Mouse (Mus musculus): ENCODE results near the gene Krt5. TPM values are rescaled to one million over a fixed set of nuclear protein-coding genes. Genes with fewer than 3 reads are reported as not detected.
"Not testable (repeated sequence)": the region's sequence is repeated elsewhere in the genome, so short reads cannot be mapped to it uniquely, and the experiment has no call there.

Gene Krt5
- not detected in 2 replicates for total RNA-seq (2017)

- ATAC-seq (replicated peaks in 1 of 2; ENCODE audit: insufficient read depth in 1 of 2, low FRiP score in 2 of 2, low TSS enrichment in 1 of 2, low read depth in 1 of 2, poor library complexity in 2 of 2, severe bottlenecking in 2 of 2) = no peak
Observed at GRCm38 (mm10) chr15:101712720-101713119, at the start of gene Krt5. Gene Krt5 (minus strand): TSS chr15:101712898.

- ATAC-seq (replicated peaks in 1 of 2; ENCODE audit: insufficient read depth in 1 of 2, low FRiP score in 2 of 2, low TSS enrichment in 1 of 2, low read depth in 1 of 2, poor library complexity in 2 of 2, severe bottlenecking in 2 of 2) = no peak
Observed at GRCm38 (mm10) chr15:101742711-101743110, 30.0 kb upstream of the Krt5 start, which contains the start of gene Krt71. Gene Krt71 (minus strand): TSS chr15:101743109.

GRCm38 (mm10) chr15:101737786-101738185, 25.1 kb upstream of the Krt5 start:
- no peak for ATAC-seq (replicated peaks in 1 of 2; ENCODE audit: insufficient read depth in 1 of 2, low FRiP score in 2 of 2, low TSS enrichment in 1 of 2, low read depth in 1 of 2, poor library complexity in 2 of 2, severe bottlenecking in 2 of 2)

- ATAC-seq (replicated peaks in 1 of 2; ENCODE audit: insufficient read depth in 1 of 2, low FRiP score in 2 of 2, low TSS enrichment in 1 of 2, low read depth in 1 of 2, poor library complexity in 2 of 2, severe bottlenecking in 2 of 2) = no peak
Observed at GRCm38 (mm10) chr15:101730653-101731052, 18.0 kb upstream of the Krt5 start.

GRCm38 (mm10) chr15:101724686-101725085, 12.0 kb upstream of the Krt5 start:
- ATAC-seq (replicated peaks in 1 of 2; ENCODE audit: insufficient read depth in 1 of 2, low FRiP score in 2 of 2, low TSS enrichment in 1 of 2, low read depth in 1 of 2, poor library complexity in 2 of 2, severe bottlenecking in 2 of 2) = no peak

GRCm38 (mm10) chr15:101715831-101716230, 3.1 kb upstream of the Krt5 start:
- no peak for ATAC-seq (replicated peaks in 1 of 2; ENCODE audit: insufficient read depth in 1 of 2, low FRiP score in 2 of 2, low TSS enrichment in 1 of 2, low read depth in 1 of 2, poor library complexity in 2 of 2, severe bottlenecking in 2 of 2)

GRCm38 (mm10) chr15:101714356-101714755, 1.7 kb upstream of the Krt5 start:
- ATAC-seq (replicated peaks in 1 of 2; ENCODE audit: insufficient read depth in 1 of 2, low FRiP score in 2 of 2, low TSS enrichment in 1 of 2, low read depth in 1 of 2, poor library complexity in 2 of 2, severe bottlenecking in 2 of 2) = 0 out of 4 replicates have a peak, but pooled peaks of 1 of the 2 experiments have one; percentile 14

- no peak for ATAC-seq (replicated peaks in 1 of 2; ENCODE audit: insufficient read depth in 1 of 2, low FRiP score in 2 of 2, low TSS enrichment in 1 of 2, low read depth in 1 of 2, poor library complexity in 2 of 2, severe bottlenecking in 2 of 2)
Observed at GRCm38 (mm10) chr15:101713731-101714130, 1.0 kb upstream of the Krt5 start.

- ATAC-seq (replicated peaks in 1 of 2; ENCODE audit: insufficient read depth in 1 of 2, low FRiP score in 2 of 2, low TSS enrichment in 1 of 2, low read depth in 1 of 2, poor library complexity in 2 of 2, severe bottlenecking in 2 of 2) = no peak
Observed at GRCm38 (mm10) chr15:101708683-101709082, 4.0 kb downstream of the Krt5 start.

- ATAC-seq (replicated peaks in 1 of 2; ENCODE audit: insufficient read depth in 1 of 2, low FRiP score in 2 of 2, low TSS enrichment in 1 of 2, low read depth in 1 of 2, poor library complexity in 2 of 2, severe bottlenecking in 2 of 2) = no peak
Observed at GRCm38 (mm10) chr15:101707454-101707853, 5.2 kb downstream of the Krt5 start.

- peak; percentile 32 to 56; a peak in 1 of 4 replicates for ATAC-seq (replicated peaks in 1 of 2; ENCODE audit: insufficient read depth in 1 of 2, low FRiP score in 2 of 2, low TSS enrichment in 1 of 2, low read depth in 1 of 2, poor library complexity in 2 of 2, severe bottlenecking in 2 of 2)
Observed at GRCm38 (mm10) chr15:101704066-101704465, 8.6 kb downstream of the Krt5 start.

- ATAC-seq (replicated peaks in 1 of 2; ENCODE audit: insufficient read depth in 1 of 2, low FRiP score in 2 of 2, low TSS enrichment in 1 of 2, low read depth in 1 of 2, poor library complexity in 2 of 2, severe bottlenecking in 2 of 2) = no peak
Observed at GRCm38 (mm10) chr15:101702380-101702779, 10.3 kb downstream of the Krt5 start.

- ATAC-seq (replicated peaks in 1 of 2; ENCODE audit: insufficient read depth in 1 of 2, low FRiP score in 2 of 2, low TSS enrichment in 1 of 2, low read depth in 1 of 2, poor library complexity in 2 of 2, severe bottlenecking in 2 of 2) = no peak
Observed at GRCm38 (mm10) chr15:101699866-101700265, 12.8 kb downstream of the Krt5 start.

GRCm38 (mm10) chr15:101699192-101699591, 13.5 kb downstream of the Krt5 start:
- no peak for ATAC-seq (replicated peaks in 1 of 2; ENCODE audit: insufficient read depth in 1 of 2, low FRiP score in 2 of 2, low TSS enrichment in 1 of 2, low read depth in 1 of 2, poor library complexity in 2 of 2, severe bottlenecking in 2 of 2)

- no peak for ATAC-seq (replicated peaks in 1 of 2; ENCODE audit: insufficient read depth in 1 of 2, low FRiP score in 2 of 2, low TSS enrichment in 1 of 2, low read depth in 1 of 2, poor library complexity in 2 of 2, severe bottlenecking in 2 of 2)
Observed at GRCm38 (mm10) chr15:101697326-101698188, 15.1 kb downstream of the Krt5 start.

- ATAC-seq (replicated peaks in 1 of 2; ENCODE audit: insufficient read depth in 1 of 2, low FRiP score in 2 of 2, low TSS enrichment in 1 of 2, low read depth in 1 of 2, poor library complexity in 2 of 2, severe bottlenecking in 2 of 2) = no peak
Observed at GRCm38 (mm10) chr15:101694207-101694606, 18.5 kb downstream of the Krt5 start, which contains the start of gene Krt6a. Gene Krt6a (minus strand): TSS chr15:101694307.

- not testable (repeated sequence) for ATAC-seq (replicated peaks in 1 of 2; ENCODE audit: insufficient read depth in 1 of 2, low FRiP score in 2 of 2, low TSS enrichment in 1 of 2, low read depth in 1 of 2, poor library complexity in 2 of 2, severe bottlenecking in 2 of 2)
Observed at GRCm38 (mm10) chr15:101690460-101690859, 22.2 kb downstream of the Krt5 start.

- ATAC-seq (replicated peaks in 1 of 2; ENCODE audit: insufficient read depth in 1 of 2, low FRiP score in 2 of 2, low TSS enrichment in 1 of 2, low read depth in 1 of 2, poor library complexity in 2 of 2, severe bottlenecking in 2 of 2) = no peak
Observed at GRCm38 (mm10) chr15:101688161-101688560, 24.5 kb downstream of the Krt5 start.

- no peak for ATAC-seq (replicated peaks in 1 of 2; ENCODE audit: insufficient read depth in 1 of 2, low FRiP score in 2 of 2, low TSS enrichment in 1 of 2, low read depth in 1 of 2, poor library complexity in 2 of 2, severe bottlenecking in 2 of 2)
Observed at GRCm38 (mm10) chr15:101680187-101680586, 32.5 kb downstream of the Krt5 start, which contains the start of gene Krt6b. Gene Krt6b (minus strand): TSS chr15:101680287.
